Mouse (Mus musculus): ENCODE measurements around the gene Cep19. TPM values are rescaled to one million over a fixed set of nuclear protein-coding genes. Genes with fewer than 3 reads are reported as not detected.
"Not testable (repeated sequence)": the region's sequence is repeated elsewhere in the genome, so short reads cannot be mapped to it uniquely, and the experiment has no call there.

Gene Cep19
- polyA plus RNA-seq, 1 experiment = 0.11 TPM

GRCm38 (mm10) chr16:32076406-32076805, 23.2 kb upstream of the Cep19 start:
- peaks cover 4% of the 10 kb centered on the region for H3K36me3 ChIP-seq (ENCODE audit: control insufficient read depth)
- H3K4me3 ChIP-seq (replicated peaks) = no peak overlapping the region
- H3K4me1 ChIP-seq (ENCODE audit: control insufficient read depth) = peaks cover 32% of the 10 kb centered on the region
- no peaks in the 10 kb centered on the region for H3K27me3 ChIP-seq (ENCODE audit: control insufficient read depth)
- no peak for TF ChIP-seq TAL1 (IDR thresholded peaks at IDR 0.05; ENCODE audit: low read length)
- TF ChIP-seq GATA1 (IDR thresholded peaks at IDR 0.05; ENCODE audit: low read length) = no peak
- no peaks in the 10 kb centered on the region for H3K9me3 ChIP-seq (ENCODE audit: control insufficient read depth, low read length)

- peak overlapping the region; percentile 93 for H3K4me3 ChIP-seq (replicated peaks)
- TF ChIP-seq GATA1 (IDR thresholded peaks at IDR 0.05; ENCODE audit: low read length) (no peak), TAL1 (IDR thresholded peaks at IDR 0.05; ENCODE audit: low read length) (no peak)
- no peaks in the 10 kb centered on the region for H3K9me3 ChIP-seq (ENCODE audit: control insufficient read depth, low read length)
- peaks cover 28% of the 10 kb centered on the region for H3K4me1 ChIP-seq (ENCODE audit: control insufficient read depth)
- no peaks in the 10 kb centered on the region; the same call in none of the 2 replicates for H3K36me3 ChIP-seq (ENCODE audit: control insufficient read depth)
- H3K27me3 ChIP-seq (ENCODE audit: control insufficient read depth) = no peaks in the 10 kb centered on the region
These were observed 21.8 kb upstream of the Cep19 start for GRCm38 (mm10) chr16:32077648-32078407.

GRCm38 (mm10) chr16:32078408-32078990, 21.1 kb upstream of the Cep19 start:
- Histone ChIP-seq H3K4me1 (ENCODE audit: control insufficient read depth) (peaks cover 28% of the 10 kb centered on the region), H3K27me3 (ENCODE audit: control insufficient read depth) (no peaks in the 10 kb centered on the region), H3K9me3 (ENCODE audit: control insufficient read depth, low read length) (no peaks in the 10 kb centered on the region), H3K4me3 (replicated peaks) (peak overlapping the region; percentile 93), H3K36me3 (ENCODE audit: control insufficient read depth) (no peaks in the 10 kb centered on the region; the same call in 1 of the 2 replicates)
- no peak for TF ChIP-seq TAL1 (IDR thresholded peaks at IDR 0.05; ENCODE audit: low read length)
- no peak for TF ChIP-seq GATA1 (IDR thresholded peaks at IDR 0.05; ENCODE audit: low read length)

- H3K4me3 ChIP-seq (replicated peaks) = peak within 1 kb of the TSS; percentile 93
- no peaks in the 10 kb centered on the region for H3K27me3 ChIP-seq (ENCODE audit: control insufficient read depth)
- TF ChIP-seq GATA1 (IDR thresholded peaks at IDR 0.05; ENCODE audit: low read length) (no peak), TAL1 (IDR thresholded peaks at IDR 0.05; ENCODE audit: low read length) (no peak)
- no peaks in the 10 kb centered on the region for H3K9me3 ChIP-seq (ENCODE audit: control insufficient read depth, low read length)
- H3K4me1 ChIP-seq (ENCODE audit: control insufficient read depth) = peaks cover 28% of the 10 kb centered on the region
- H3K36me3 ChIP-seq (ENCODE audit: control insufficient read depth) = no peaks in the 10 kb centered on the region; the same call in 1 of the 2 replicates
These were observed 20.5 kb upstream of the Cep19 start, which contains the start of gene Pak2 for GRCm38 (mm10) chr16:32078991-32079511. Gene Pak2 (minus strand): TSS chr16:32079342.

- H3K4me3 ChIP-seq (replicated peaks) = no peak overlapping the region
- TF ChIP-seq GATA1 (IDR thresholded peaks at IDR 0.05; ENCODE audit: low read length) (no peak), TAL1 (IDR thresholded peaks at IDR 0.05; ENCODE audit: low read length) (no peak)
- H3K9me3 ChIP-seq (ENCODE audit: control insufficient read depth, low read length) = no peaks in the 10 kb centered on the region
- H3K27me3 ChIP-seq (ENCODE audit: control insufficient read depth) = no peaks in the 10 kb centered on the region
- H3K4me1 ChIP-seq (ENCODE audit: control insufficient read depth) = no peaks in the 10 kb centered on the region
- peaks cover 14% of the 10 kb centered on the region for H3K36me3 ChIP-seq (ENCODE audit: control insufficient read depth)
These were observed 11.8 kb upstream of the Cep19 start for GRCm38 (mm10) chr16:32087629-32088443.

- H3K4me1 ChIP-seq (ENCODE audit: control insufficient read depth) = no peaks in the 10 kb centered on the region
- peaks cover 11% of the 10 kb centered on the region for H3K36me3 ChIP-seq (ENCODE audit: control insufficient read depth)
- no peak for TF ChIP-seq GATA1 (IDR thresholded peaks at IDR 0.05; ENCODE audit: low read length)
- no peak for TF ChIP-seq TAL1 (IDR thresholded peaks at IDR 0.05; ENCODE audit: low read length)
- no peak overlapping the region for H3K4me3 ChIP-seq (replicated peaks)
- H3K27me3 ChIP-seq (ENCODE audit: control insufficient read depth) = no peaks in the 10 kb centered on the region
- no peaks in the 10 kb centered on the region for H3K9me3 ChIP-seq (ENCODE audit: control insufficient read depth, low read length)
These were observed 8.1 kb upstream of the Cep19 start for GRCm38 (mm10) chr16:32091466-32091865.

- not testable (repeated sequence) for H3K9me3 ChIP-seq (ENCODE audit: control insufficient read depth, low read length); H3K27me3 ChIP-seq (ENCODE audit: control insufficient read depth); H3K4me3 ChIP-seq (replicated peaks); H3K36me3 ChIP-seq (ENCODE audit: control insufficient read depth)
- H3K4me1 ChIP-seq (ENCODE audit: control insufficient read depth) = peaks cover 19% of the 10 kb centered on the region
These were observed 1.8 kb upstream of the Cep19 start for GRCm38 (mm10) chr16:32097757-32098156.

- no peak for TF ChIP-seq TAL1 (IDR thresholded peaks at IDR 0.05; ENCODE audit: low read length)
- TF ChIP-seq GATA1 (IDR thresholded peaks at IDR 0.05; ENCODE audit: low read length) = no peak
- H3K27me3 ChIP-seq (ENCODE audit: control insufficient read depth) = no peaks in the 10 kb centered on the region
- H3K36me3 ChIP-seq (ENCODE audit: control insufficient read depth) = peaks cover 2% of the 10 kb centered on the region; the same call in 1 of the 2 replicates
- peaks cover 19% of the 10 kb centered on the region for H3K4me1 ChIP-seq (ENCODE audit: control insufficient read depth)
- H3K9me3 ChIP-seq (ENCODE audit: control insufficient read depth, low read length) = no peaks in the 10 kb centered on the region
- H3K4me3 ChIP-seq (replicated peaks) = peak overlapping the region; percentile 83
These were observed 533 bp upstream of the Cep19 start for GRCm38 (mm10) chr16:32098897-32099637.
